Mouse (Mus musculus) neural tube, embryonic 14.5 days (tissue): ENCODE data around the gene Rfx5. TPM values are rescaled to one million over a fixed set of nuclear protein-coding genes. Genes with fewer than 3 reads are reported as not detected.
"Not testable (repeated sequence)": the region's sequence is repeated elsewhere in the genome, so short reads cannot be mapped to it uniquely, and the experiment has no call there.

Experiments
- ATAC-seq: fragments of 200-750 bp; cut with Nextera tagmentation; 2 replicates; pipeline ENCODE4 v1.8.0; 2017; ENCODE audit warnings: low read depth, mild to moderate bottlenecking, moderate TSS enrichment, moderate library complexity
- H3K27ac ChIP-seq: fragments of 300-500 bp; sonication (generic); 2 replicates; pipeline ENCODE4 v1.5.1; 2014; ENCODE audit warnings: low read depth, mild to moderate bottlenecking, control low read depth, low read length, moderate library complexity, mixed read lengths
- H3K27me3 ChIP-seq: fragments of 300-500 bp; sonication (generic); 2 replicates; pipeline ENCODE4 v1.6.1; 2014; ENCODE audit warnings: low read length; ENCODE audit not compliant: control insufficient read depth, insufficient read depth
- H3K36me3 ChIP-seq: fragments of 300-500 bp; sonication (generic); 2 replicates; pipeline ENCODE4 v1.6.1; 2014; ENCODE audit warnings: low read length, mixed read lengths; ENCODE audit not compliant: control insufficient read depth, insufficient read depth
- H3K4me1 ChIP-seq: fragments of 300-500 bp; sonication (generic); 2 replicates; pipeline ENCODE4 v1.6.1; 2014; ENCODE audit warnings: low read length; ENCODE audit not compliant: control insufficient read depth, insufficient read depth
- H3K4me2 ChIP-seq: fragments of 300-500 bp; sonication (generic); 2 replicates; pipeline ENCODE4 v1.6.1; 2014; ENCODE audit warnings: mild to moderate bottlenecking, low read depth, low read length, control low read depth
- H3K4me3 ChIP-seq: fragments of 300-500 bp; sonication (generic); 2 replicates; pipeline ENCODE4 v1.5.1; 2014; ENCODE audit warnings: low read depth, low read length, control low read depth, mixed read lengths
- H3K9ac ChIP-seq: fragments of 300-500 bp; sonication (generic); replicated peaks from 2 replicates; pipeline ENCODE4 v1.6.1; 2014; ENCODE audit warnings: low read depth, mild to moderate bottlenecking, control low read depth, low read length, mixed read lengths
- H3K9me3 ChIP-seq: fragments of 300-500 bp; sonication (generic); 2 replicates; pipeline ENCODE4 v1.6.1; 2016; ENCODE audit warnings: low read length; ENCODE audit not compliant: control insufficient read depth
- WGBS: fragments of 180-500 bp; shearing (Covaris S2); extraction: QIAGEN DNeasy Blood & Tissue Kit; methylation state at CpG from one replicate; pipeline ENCODE4 v1.1.7; 2014; 5-methylcytosine and 5-hydroxymethylcytosine counted together
- polyA plus RNA-seq: library from polyadenylated mRNA; unstranded; fragments of >200 nt; fragmentation: Nextera tagmentation; extraction: Ambion mirVana; gene quantifications from 2 replicates; pipeline ENCODE4 v1.2.1, GENCODE M21; 2014

Rfx5 gene
- polyA plus RNA-seq, 1 experiment from 2014 or later = 9.4 TPM

- no peaks in the 10 kb centered on the region for H3K27me3 ChIP-seq
- H3K4me3 ChIP-seq = no peak overlapping the region
- no peak for ATAC-seq
- no peak overlapping the region for H3K4me2 ChIP-seq
- H3K9ac ChIP-seq = no peak overlapping the region
- no peaks in the 10 kb centered on the region for H3K36me3 ChIP-seq
- no peak overlapping the region for H3K27ac ChIP-seq
- H3K9me3 ChIP-seq = no peaks in the 10 kb centered on the region
- H3K4me1 ChIP-seq = no peaks in the 10 kb centered on the region
- WGBS = 56% methylated on average over 3 of the region's 3 CpGs
Measured at GRCm38 (mm10) chr3:94921104-94921503, 32.8 kb upstream of the Rfx5 start.

DNA sequence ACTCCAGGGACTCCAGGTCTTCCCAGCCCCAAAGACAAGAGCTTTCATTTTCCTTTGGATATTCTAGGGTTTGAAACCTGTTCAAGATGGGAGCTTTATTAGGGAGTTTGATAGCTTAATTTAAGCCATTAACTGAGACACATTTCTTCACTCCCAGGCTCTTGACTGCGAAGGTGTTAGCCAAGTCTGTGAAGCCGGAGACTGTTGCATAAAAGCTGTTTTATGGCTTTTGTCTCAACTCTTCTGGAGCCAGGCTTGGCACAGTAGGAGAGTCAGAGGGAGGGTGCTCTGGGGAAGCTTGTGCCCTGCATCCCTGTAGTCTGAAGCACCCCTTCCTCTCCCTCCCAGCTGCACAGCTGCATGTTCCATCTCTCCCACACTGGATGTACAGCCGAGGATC lies 31.5 kb upstream of the Rfx5 start:
- no peaks in the 10 kb centered on the region for H3K4me1 ChIP-seq
- no peaks in the 10 kb centered on the region for H3K36me3 ChIP-seq
- no peak overlapping the region for H3K4me3 ChIP-seq
- H3K27me3 ChIP-seq = no peaks in the 10 kb centered on the region
- no peaks in the 10 kb centered on the region for H3K9me3 ChIP-seq
- WGBS = 30% methylated on average over 3 of the region's 3 CpGs
- H3K9ac ChIP-seq = no peak overlapping the region
- no peak overlapping the region for H3K27ac ChIP-seq
- no peak for ATAC-seq
- H3K4me2 ChIP-seq = no peak overlapping the region

GRCm38 (mm10) chr3:94924688-94925087 lies 29.2 kb upstream of the Rfx5 start:
- Histone ChIP-seq H3K27me3 (no peaks in the 10 kb centered on the region), H3K4me3 (no peak overlapping the region), H3K9ac (no peak overlapping the region), H3K36me3 (no peaks in the 10 kb centered on the region), H3K9me3 (no peaks in the 10 kb centered on the region), H3K4me2 (no peak overlapping the region), H3K4me1 (no peaks in the 10 kb centered on the region), H3K27ac (no peak overlapping the region)
- ATAC-seq = no peak
- 72% methylated on average over 8 of the region's 8 CpGs for whole genome bisulfite sequencing

DNA sequence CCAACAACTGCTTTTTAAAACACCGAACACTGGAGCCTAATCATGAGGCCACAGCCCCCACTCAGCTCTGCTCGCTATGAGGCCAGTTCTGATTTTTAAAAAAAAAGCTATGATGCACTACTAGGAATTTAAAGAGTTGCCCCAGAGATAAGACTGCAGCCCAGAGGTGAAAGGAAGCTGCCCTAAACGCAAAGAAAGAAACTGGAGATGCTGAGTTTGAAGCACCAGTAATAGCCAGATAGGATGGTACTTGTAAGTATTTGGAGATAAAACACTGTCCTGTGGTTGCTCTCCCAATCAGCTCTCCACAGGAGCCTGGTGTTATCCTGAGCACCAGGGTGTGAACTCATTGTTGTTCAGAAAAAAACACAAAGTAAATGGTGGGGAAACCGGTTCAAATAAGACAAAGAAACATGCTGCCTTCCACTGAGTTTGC lies 27.6 kb upstream of the Rfx5 start:
- not testable (repeated sequence) for H3K36me3 ChIP-seq, ATAC-seq, H3K27ac ChIP-seq, H3K9ac ChIP-seq, H3K4me1 ChIP-seq, H3K9me3 ChIP-seq, H3K4me3 ChIP-seq, H3K27me3 ChIP-seq, H3K4me2 ChIP-seq
- 53% methylated on average over 4 of the region's 4 CpGs for WGBS

DNA sequence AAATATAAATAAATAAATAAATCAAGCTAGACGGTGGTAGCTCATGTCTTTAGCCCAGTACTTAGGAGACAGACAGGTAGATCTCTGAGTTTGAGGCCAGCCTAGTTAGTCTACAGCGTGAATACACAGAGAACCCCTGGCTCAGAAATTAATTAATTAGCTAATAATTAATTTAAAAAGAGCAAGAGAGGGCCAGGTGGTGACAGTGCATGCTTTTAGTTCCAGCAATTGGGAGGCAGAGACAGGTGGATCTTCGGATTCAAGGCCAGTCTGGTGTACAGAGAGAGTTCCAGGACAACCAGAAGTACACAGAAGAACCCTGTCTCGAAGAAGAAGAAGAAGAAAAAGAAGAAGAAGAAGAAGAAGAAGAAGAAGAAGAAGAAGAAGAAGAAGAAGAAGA lies 24.9 kb upstream of the Rfx5 start:
- not testable (repeated sequence) for H3K4me2 ChIP-seq, H3K9ac ChIP-seq, H3K27me3 ChIP-seq, H3K4me1 ChIP-seq, H3K9me3 ChIP-seq, H3K4me3 ChIP-seq, H3K36me3 ChIP-seq, ATAC-seq, H3K27ac ChIP-seq
- 85% methylated on average over 3 of the region's 4 CpGs for WGBS

- H3K27me3 ChIP-seq, H3K4me2 ChIP-seq, H3K36me3 ChIP-seq, ATAC-seq, H3K4me1 ChIP-seq, H3K9ac ChIP-seq, H3K9me3 ChIP-seq, H3K27ac ChIP-seq, H3K4me3 ChIP-seq: not testable (repeated sequence)
- 57% methylated on average over 7 of the region's 7 CpGs for WGBS
Measured at GRCm38 (mm10) chr3:94930386-94931266, 23.2 kb upstream of the Rfx5 start.

DNA sequence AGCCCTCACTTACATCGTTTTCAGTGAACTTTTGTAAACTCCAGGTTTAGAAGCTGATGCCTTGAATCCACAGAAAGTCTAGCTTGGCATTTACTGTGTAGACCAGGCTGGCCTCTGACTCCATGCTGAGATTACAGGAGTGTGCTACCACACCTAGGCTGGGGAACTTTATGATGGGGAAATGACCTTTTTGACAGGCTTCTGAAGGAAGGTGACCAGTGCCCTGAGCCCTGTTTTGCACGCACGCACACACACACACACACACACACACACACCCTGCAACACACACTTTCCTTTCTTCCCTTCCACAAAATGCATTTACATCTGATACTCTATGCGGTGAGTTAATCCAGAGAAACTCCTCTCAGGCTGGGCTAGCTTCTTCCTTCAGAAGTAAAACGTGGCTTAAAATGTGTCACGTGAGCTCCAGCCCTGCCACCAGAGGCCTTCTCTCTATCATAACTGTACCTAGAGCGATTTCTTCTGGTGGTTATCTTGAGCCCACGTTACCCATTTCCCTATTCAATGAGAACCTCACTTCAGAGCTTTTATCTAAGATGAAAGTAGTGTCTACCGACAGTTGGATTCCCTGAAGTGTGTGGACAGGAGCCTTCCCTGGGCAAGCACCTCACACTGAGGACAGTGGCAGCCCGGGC lies 22.3 kb upstream of the Rfx5 start:
- not testable (repeated sequence) for H3K27me3 ChIP-seq, H3K4me3 ChIP-seq, H3K4me2 ChIP-seq, H3K4me1 ChIP-seq, H3K27ac ChIP-seq, H3K9me3 ChIP-seq, ATAC-seq, H3K36me3 ChIP-seq, H3K9ac ChIP-seq
- 84% methylated on average over 10 of the region's 10 CpGs for WGBS

- not testable (repeated sequence) for H3K27ac ChIP-seq, H3K27me3 ChIP-seq, H3K4me3 ChIP-seq, H3K4me2 ChIP-seq, H3K9me3 ChIP-seq, H3K4me1 ChIP-seq, H3K9ac ChIP-seq, H3K36me3 ChIP-seq
- WGBS = 68% methylated on average over 2 of the region's 2 CpGs
- 0 out of 2 replicates have a peak, but pooled peaks have one; percentile 2 for ATAC-seq
Measured at GRCm38 (mm10) chr3:94932279-94932678, 21.6 kb upstream of the Rfx5 start.

GRCm38 (mm10) chr3:94932809-94933564 lies 20.9 kb upstream of the Rfx5 start, which contains the start of gene Selenbp1:
Selenbp1 (plus strand) TSS chr3:94933056.
- H3K4me3 ChIP-seq = peak within 1 kb of the TSS; percentile 5; the same call in 1 of the 2 replicates
- H3K9me3 ChIP-seq = no peaks in the 10 kb centered on the region
- H3K4me1 ChIP-seq = no peaks in the 10 kb centered on the region
- no peak within 1 kb of the TSS for H3K27ac ChIP-seq
- peak; percentile 88 for ATAC-seq
- H3K9ac ChIP-seq = no peak within 1 kb of the TSS
- WGBS = 8% methylated on average over 16 of the region's 16 CpGs
- no peaks in the 10 kb centered on the region for H3K27me3 ChIP-seq
- no peaks in the 10 kb centered on the region for H3K36me3 ChIP-seq
- H3K4me2 ChIP-seq = peak within 1 kb of the TSS; percentile 27
